Mouse (Mus musculus): ENCODE measurements around the gene Neurod4.

The Neurod4 gene

GRCm38 (mm10) chr10:130232117-130232516 lies 47.9 kb downstream of the Neurod4 start:
- no peak for DNase-seq

DNA sequence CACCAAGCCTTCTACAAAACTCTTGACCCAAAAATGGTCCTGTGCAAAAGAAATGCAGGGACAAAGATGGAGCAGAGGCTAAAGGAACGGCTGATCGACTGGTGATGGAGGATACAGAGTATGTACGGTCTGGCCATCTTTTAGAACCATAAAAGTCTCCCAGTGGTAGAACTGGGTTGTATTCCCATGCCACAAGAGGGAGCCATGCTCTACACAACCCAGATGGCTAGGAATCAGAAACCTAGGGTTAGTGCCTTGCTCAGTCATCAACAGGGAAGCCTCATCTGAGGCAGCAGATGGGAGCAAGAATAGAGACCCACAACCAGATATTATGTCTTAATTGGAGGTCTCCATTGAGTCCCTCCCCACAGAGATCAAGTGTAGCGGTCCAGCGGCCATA lies 50.5 kb downstream of the Neurod4 start:
- peak; percentile 68 for DNase-seq

GRCm38 (mm10) chr10:130228246-130228645 lies 51.8 kb downstream of the Neurod4 start:
- peak; percentile 82 for DNase-seq

DNA sequence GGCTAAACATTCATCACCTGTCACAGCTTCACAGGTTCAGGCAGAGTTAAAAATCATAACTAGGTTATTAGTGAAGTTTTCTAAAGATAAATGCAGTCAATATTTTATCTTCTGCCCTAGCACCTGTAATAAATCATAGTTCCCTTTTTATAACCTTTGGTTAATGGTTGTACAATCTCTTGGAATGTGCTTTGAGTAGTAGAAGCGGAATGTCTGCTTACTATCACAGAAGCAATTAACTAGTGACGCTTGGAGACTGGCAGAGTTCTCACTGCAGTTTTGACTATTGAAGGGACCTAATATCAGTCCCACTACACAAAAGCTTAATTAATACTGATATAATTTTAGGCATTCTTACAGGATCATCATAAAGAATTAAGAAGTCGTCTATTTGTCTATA lies 55.0 kb downstream of the Neurod4 start:
- DNase-seq = no peak
